Mouse (Mus musculus) small intestine, adult 2 months (tissue): ENCODE data around the gene BC030500.

Experiments used
- CTCF ChIP-seq: fragments of 200-500 bp; IDR thresholded peaks from 2 replicates; pipeline ENCODE4 v1.5.1; 2012; ENCODE audit warnings: low read depth, mild to moderate bottlenecking, control low read depth, inconsistent platforms, low read length, moderate library complexity, mixed read lengths; ENCODE audit not compliant: insufficient replicate concordance, insufficient read length; ENCODE audit errors: extremely low read depth
- POLR2A ChIP-seq: fragments of 200-500 bp; IDR thresholded peaks from 2 replicates; pipeline ENCODE4 v1.6.1; 2012; ENCODE audit warnings: low read depth, mild to moderate bottlenecking, control low read depth, inconsistent platforms, low read length, moderate library complexity

DNA sequence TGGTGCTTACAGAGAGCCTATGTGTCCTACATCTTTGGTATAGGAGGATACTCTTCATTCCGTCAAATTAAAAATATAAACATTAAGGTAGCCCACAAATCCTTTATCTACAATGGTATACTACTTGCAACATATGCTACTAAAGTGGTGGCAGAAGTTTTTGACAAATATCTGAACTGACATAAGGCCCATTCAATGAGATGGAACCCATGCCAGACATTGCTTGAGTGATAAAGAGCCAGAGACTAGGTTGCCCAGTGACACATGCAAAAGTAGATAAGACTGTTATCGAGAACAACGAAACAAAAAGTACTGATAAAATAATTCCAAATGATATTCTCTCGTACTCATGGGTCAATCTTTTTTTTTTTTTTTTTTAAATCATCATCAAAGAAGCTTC, 32.2 kb downstream of the BC030500 start:
- TF ChIP-seq CTCF (no peak), POLR2A (no peak)
